Mouse (Mus musculus): Measurements from ENCODE around the gene Fbxo11. TPM values are rescaled to one million over a fixed set of nuclear protein-coding genes. Genes with fewer than 3 reads are reported as not detected.
"Not testable (repeated sequence)": the region's sequence is repeated elsewhere in the genome, so short reads cannot be mapped to it uniquely, and the experiment has no call there.

Gene Fbxo11
- polyA plus RNA-seq, 1 experiment from 2014 or later, result 4.1 TPM

DNA sequence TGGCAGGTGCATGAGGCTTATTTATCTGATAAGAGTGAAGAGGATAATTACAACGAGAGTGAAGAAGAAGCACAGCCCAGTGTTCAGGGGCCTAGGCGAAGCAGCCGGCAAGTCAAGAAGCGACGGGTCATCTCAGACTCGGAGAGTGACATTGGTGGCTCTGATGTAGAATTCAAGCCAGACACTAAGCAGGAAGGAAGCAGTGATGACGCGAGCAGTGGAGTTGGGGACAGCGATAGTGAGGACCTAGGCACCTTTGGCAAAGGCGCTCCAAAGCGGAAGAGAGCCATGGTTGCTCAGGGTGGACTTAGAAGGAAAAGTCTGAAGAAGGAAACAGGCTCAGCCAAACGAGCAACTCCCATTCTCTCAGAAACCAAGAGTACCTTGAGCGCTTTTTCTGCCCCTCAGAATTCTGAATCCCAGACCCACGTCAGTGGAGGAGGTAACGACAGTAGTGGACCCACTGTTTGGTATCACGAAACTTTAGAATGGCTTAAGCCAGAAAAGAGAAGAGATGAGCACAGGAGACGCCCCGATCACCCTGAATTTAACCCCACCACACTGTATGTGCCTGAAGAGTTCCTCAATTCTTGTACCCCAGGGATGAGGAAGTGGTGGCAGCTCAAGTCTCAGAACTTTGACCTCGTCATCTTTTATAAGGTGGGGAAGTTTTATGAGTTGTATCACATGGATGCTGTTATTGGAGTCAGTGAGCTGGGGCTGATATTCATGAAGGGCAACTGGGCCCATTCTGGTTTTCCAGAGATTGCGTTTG, 80.5 kb downstream of the Fbxo11 start:
- Histone ChIP-seq H3K4me2 (ENCODE audit: low read depth, low read length) (no peak overlapping the region), H3K9me3 (ENCODE audit: low read length) (no peaks in the 10 kb centered on the region), H3K4me3 (ENCODE audit: low read depth, low read length) (no peak overlapping the region), H3K27ac (ENCODE audit: low read depth) (no peak overlapping the region), H3K9ac (replicated peaks) (no peak overlapping the region), H3K36me3 (replicated peaks; ENCODE audit: insufficient read depth, low read length) (peaks cover 59% of the 10 kb centered on the region), H3K4me1 (ENCODE audit: insufficient read depth) (0 out of 2 replicates have a peak, but pooled peaks cover 4% of the 10 kb centered on the region), H3K27me3 (ENCODE audit: insufficient read depth, low read length) (no peaks in the 10 kb centered on the region)
- 80% methylated on average over 20 of the region's 20 CpGs for WGBS (ENCODE audit: insufficient replicate concordance)
- ATAC-seq (peak; percentile 42; the same call in 1 of the 2 replicates), DNase-seq (no peak)
- TF ChIP-seq CTCF (IDR thresholded peaks at IDR 0.05; ENCODE audit: low read depth), result no peak
- TF ChIP-seq EP300 (IDR thresholded peaks at IDR 0.05; ENCODE audit: low read depth), result no peak

DNA sequence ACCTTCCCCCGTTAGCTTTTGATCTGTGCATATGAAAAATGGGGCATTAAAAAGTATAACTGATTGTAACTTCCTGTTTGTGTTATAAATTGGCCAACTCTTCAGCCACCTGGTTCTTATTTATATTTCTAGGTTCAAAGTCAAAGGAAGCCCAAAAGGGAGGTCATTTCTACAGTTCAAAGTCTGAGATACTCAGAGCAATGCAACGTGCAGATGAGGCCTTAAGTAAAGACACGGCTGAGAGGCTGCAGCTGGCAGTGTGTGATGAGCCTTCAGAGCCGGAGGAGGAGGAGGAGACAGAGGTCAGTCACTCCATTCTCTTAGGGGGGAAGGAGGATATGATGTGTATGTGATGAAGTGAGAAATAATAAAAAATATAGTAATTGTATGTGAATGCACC, 81.8 kb downstream of the Fbxo11 start:
- H3K9me3 ChIP-seq (ENCODE audit: low read length), result no peaks in the 10 kb centered on the region
- 0 out of 2 replicates have a peak, but pooled peaks cover 4% of the 10 kb centered on the region for H3K4me1 ChIP-seq (ENCODE audit: insufficient read depth)
- H3K27me3 ChIP-seq (ENCODE audit: insufficient read depth, low read length), result no peaks in the 10 kb centered on the region
- H3K4me3 ChIP-seq (ENCODE audit: low read depth, low read length), result no peak overlapping the region
- H3K4me2 ChIP-seq (ENCODE audit: low read depth, low read length), result no peak overlapping the region
- peak overlapping the region; percentile 31 for H3K27ac ChIP-seq (ENCODE audit: low read depth)
- ATAC-seq (peak; percentile 40; the same call in 1 of the 2 replicates), DNase-seq (no peak)
- peaks cover 46% of the 10 kb centered on the region for H3K36me3 ChIP-seq (replicated peaks; ENCODE audit: insufficient read depth, low read length)
- no peak overlapping the region for H3K9ac ChIP-seq (replicated peaks)
- WGBS (ENCODE audit: insufficient replicate concordance), result 41% methylated on average over 4 of the region's 4 CpGs
- TF ChIP-seq CTCF (IDR thresholded peaks at IDR 0.05; ENCODE audit: low read depth) (no peak), EP300 (IDR thresholded peaks at IDR 0.05; ENCODE audit: low read depth) (no peak)

DNA sequence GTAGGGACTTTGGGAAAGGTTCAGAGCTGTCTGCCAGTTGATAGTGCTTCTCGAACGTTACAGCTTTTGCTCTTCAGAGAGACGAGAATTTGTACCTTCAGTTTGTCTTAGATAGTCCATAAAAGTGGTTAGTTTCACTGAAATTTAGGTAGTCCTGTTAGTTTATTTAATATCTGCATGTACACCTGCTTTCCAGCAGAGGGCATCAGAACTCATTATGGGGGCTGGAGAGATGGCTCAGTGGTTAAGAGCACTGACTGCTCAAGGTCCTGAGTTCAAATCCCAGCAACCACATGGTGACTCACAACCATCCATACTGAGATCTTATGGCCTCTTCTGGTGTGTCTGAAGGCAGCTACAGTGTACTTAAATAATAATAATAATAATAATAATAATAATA, 83.0 kb downstream of the Fbxo11 start:
- Histone ChIP-seq H3K4me1 (ENCODE audit: insufficient read depth) (0 out of 2 replicates have a peak, but pooled peaks cover 4% of the 10 kb centered on the region), H3K4me2 (ENCODE audit: low read depth, low read length) (no peak overlapping the region), H3K27ac (ENCODE audit: low read depth) (no peak overlapping the region), H3K27me3 (ENCODE audit: insufficient read depth, low read length) (no peaks in the 10 kb centered on the region), H3K4me3 (ENCODE audit: low read depth, low read length) (no peak overlapping the region), H3K9me3 (ENCODE audit: low read length) (no peaks in the 10 kb centered on the region), H3K9ac (replicated peaks) (no peak overlapping the region), H3K36me3 (replicated peaks; ENCODE audit: insufficient read depth, low read length) (peaks cover 42% of the 10 kb centered on the region)
- 81% methylated on average over 3 of the region's 3 CpGs for WGBS (ENCODE audit: insufficient replicate concordance)
- DNase-seq (no peak), ATAC-seq (no peak)
- TF ChIP-seq EP300 (IDR thresholded peaks at IDR 0.05; ENCODE audit: low read depth), result no peak
- TF ChIP-seq CTCF (IDR thresholded peaks at IDR 0.05; ENCODE audit: low read depth), result peak; percentile 56

DNA sequence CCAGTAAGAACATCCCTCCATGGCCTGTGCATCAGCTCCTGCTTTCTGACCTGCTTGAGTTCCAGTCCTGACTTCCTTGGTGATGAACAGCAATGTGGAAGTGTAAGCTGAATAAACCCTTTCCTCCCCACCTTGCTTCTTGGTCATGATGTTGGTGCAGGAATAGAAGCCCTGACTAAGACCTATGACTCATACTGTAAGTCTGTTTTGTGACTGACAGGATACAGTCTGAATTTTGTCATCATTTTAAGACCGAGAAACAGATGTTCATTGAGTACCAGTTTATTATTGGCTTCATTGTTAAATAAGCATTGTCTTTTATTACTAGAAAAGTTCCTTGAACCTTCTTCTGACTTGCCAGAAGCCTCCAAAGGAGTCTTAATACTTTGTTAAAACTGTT, 85.4 kb downstream of the Fbxo11 start:
- not testable (repeated sequence) for H3K27ac ChIP-seq (ENCODE audit: low read depth); H3K9me3 ChIP-seq (ENCODE audit: low read length); DNase-seq; ATAC-seq; H3K27me3 ChIP-seq (ENCODE audit: insufficient read depth, low read length); H3K4me3 ChIP-seq (ENCODE audit: low read depth, low read length); H3K9ac ChIP-seq (replicated peaks); H3K4me1 ChIP-seq (ENCODE audit: insufficient read depth); H3K4me2 ChIP-seq (ENCODE audit: low read depth, low read length)
- H3K36me3 ChIP-seq (replicated peaks; ENCODE audit: insufficient read depth, low read length), result peaks cover 23% of the 10 kb centered on the region
- WGBS (ENCODE audit: insufficient replicate concordance), result 77% methylated on average over 1 of the region's 1 CpGs

DNA sequence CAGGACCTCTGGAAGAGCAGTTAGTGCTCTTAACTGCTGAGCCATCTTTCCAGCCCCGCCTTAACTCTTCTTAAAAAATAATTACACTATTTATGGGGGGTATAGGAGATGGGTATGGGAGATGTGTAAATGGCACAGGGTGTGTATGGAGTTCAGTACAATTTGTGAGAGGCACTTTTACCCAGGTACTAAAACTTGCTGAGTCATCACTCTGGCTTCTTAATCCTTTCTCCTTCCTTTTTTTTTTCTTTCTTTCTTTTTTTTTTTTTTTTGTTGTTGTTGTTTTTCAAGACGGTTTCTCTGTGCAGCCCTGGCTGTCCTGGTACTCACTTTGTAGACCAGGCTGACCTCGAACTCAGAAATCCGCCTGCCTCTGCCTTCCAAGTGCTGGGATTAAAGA, 88.2 kb downstream of the Fbxo11 start:
- H3K9me3 ChIP-seq (ENCODE audit: low read length); H3K4me3 ChIP-seq (ENCODE audit: low read depth, low read length); DNase-seq; H3K27ac ChIP-seq (ENCODE audit: low read depth); H3K9ac ChIP-seq (replicated peaks); ATAC-seq; H3K27me3 ChIP-seq (ENCODE audit: insufficient read depth, low read length): not testable (repeated sequence)
- peaks cover 18% of the 10 kb centered on the region for H3K36me3 ChIP-seq (replicated peaks; ENCODE audit: insufficient read depth, low read length)
- 76% methylated on average over 4 of the region's 4 CpGs for WGBS (ENCODE audit: insufficient replicate concordance)
- H3K4me1 ChIP-seq (ENCODE audit: insufficient read depth), result peaks cover 11% of the 10 kb centered on the region
- H3K4me2 ChIP-seq (ENCODE audit: low read depth, low read length), result peak overlapping the region; percentile 84; the same call in 1 of the 2 replicates

DNA sequence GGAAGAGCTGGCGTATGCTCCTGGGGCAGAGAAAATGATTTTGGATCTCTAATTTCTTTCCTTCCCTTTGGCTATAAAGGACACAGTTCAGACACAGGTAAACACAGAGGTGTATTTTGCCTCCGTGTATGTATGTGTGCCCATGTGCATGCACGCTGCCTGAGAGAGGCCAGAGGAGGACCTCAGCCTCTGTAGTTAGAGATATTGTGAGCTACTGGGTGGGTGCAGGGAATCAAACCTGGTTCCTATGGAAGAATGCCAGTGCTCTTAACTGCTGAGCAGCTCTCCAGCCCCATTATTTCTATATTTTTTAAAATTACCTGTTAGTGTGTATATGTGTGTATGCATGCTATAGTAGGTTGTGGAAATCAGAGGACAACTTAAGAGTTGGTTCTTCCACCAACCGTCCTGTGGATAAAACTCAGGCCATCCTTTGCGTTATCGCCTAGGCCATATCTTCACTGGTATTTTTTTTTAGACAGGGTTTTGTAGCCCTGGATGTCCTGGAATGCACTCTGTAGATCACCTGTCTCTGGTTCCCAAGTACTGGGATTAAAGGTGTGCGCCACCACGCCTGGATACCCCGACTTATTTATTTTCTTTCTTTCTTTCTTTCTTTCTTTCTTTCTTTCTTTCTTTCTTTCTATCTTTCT, 88.8 kb downstream of the Fbxo11 start:
- Histone ChIP-seq H3K9ac (replicated peaks) (peak overlapping the region; percentile 85), H3K4me1 (ENCODE audit: insufficient read depth) (peaks cover 11% of the 10 kb centered on the region), H3K27me3 (ENCODE audit: insufficient read depth, low read length) (no peaks in the 10 kb centered on the region), H3K4me2 (ENCODE audit: low read depth, low read length) (peak overlapping the region; percentile 84), H3K4me3 (ENCODE audit: low read depth, low read length) (peak overlapping the region; percentile 86), H3K27ac (ENCODE audit: low read depth) (peak overlapping the region; percentile 79), H3K36me3 (replicated peaks; ENCODE audit: insufficient read depth, low read length) (peaks cover 18% of the 10 kb centered on the region), H3K9me3 (ENCODE audit: low read length) (peaks cover 2% of the 10 kb centered on the region)
- WGBS (ENCODE audit: insufficient replicate concordance), result 64% methylated on average over 9 of the region's 9 CpGs
- TF ChIP-seq CTCF (IDR thresholded peaks at IDR 0.05; ENCODE audit: low read depth) (no peak), EP300 (IDR thresholded peaks at IDR 0.05; ENCODE audit: low read depth) (no peak)
- no peak for DNase-seq
- ATAC-seq, result no peak
